23 mouse cellular contexts compared by ENCODE assay signal in the genomic region with DNA sequence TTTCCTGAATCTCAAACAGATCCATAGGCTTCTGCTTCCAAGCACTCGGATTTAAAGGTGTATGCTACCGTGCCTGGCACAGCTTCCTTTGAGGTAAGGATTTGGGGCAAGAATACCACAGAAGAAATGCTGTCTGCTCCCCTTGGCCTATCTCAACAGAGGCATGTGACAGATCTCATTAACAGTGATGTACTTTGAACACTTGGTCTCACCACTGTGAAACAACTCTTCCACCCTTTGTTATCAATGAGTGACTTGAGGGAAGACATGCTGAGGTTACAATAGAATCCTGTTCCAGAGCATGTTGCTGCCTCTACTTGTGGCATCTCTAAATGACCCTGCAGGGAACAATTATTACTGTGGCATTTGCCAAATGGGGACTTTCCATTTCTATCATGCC. TPM values are rescaled to one million over a fixed set of nuclear protein-coding genes. Genes with fewer than 3 reads are reported as not detected.
DNase-seq lines count a peak whose midpoint lies in the region; ATAC-seq and TF ChIP-seq lines count a peak whose summit lies in the region.
"Had no signal": no experiment of that assay in that cellular context is flagged by ENCODE, and none has a peak within 500 bp of the region (broad histone marks: within the 10 kb centered on the region; RNA-seq: fewer than 3 reads in every experiment).

No protein-coding gene starts in this region.

- peak; percentile 49 for DNase-seq in midbrain, embryonic 11.5 days (ENCODE audit: low spot score, missing footprints)
- no peak for DNase-seq in stomach, postnatal 0 days (ENCODE audit: low spot score)
- DNase-seq: adrenal gland, adult 2 months; adrenal gland, postnatal 10 days; adrenal gland, postnatal 25 days; cerebellum, adult 11 months; cerebellum, adult 18-20 months; cerebellum, adult 8-10 months; cerebellum, adult 9-11 months; cerebellum, postnatal 14 days; cerebellum, postnatal 36 days; embryo, embryonic 11 days had no signal

- no peak overlapping the region for H3K27ac ChIP-seq in midbrain, embryonic 11.5 days (ENCODE audit: low read depth, low read length)
- no peak overlapping the region for H3K27ac ChIP-seq in midbrain, embryonic 16.5 days (ENCODE audit: low read length)
- H3K27ac ChIP-seq in intestine, postnatal 0 days (ENCODE audit: low read depth, low read length), result no peak overlapping the region
- no peak overlapping the region for H3K27ac ChIP-seq in stomach, postnatal 0 days (replicated peaks)
- H3K27ac ChIP-seq: embryonic facial prominence, embryonic 13.5 days; embryonic facial prominence, embryonic 15.5 days; forebrain, embryonic 10.5 days; forebrain, embryonic 12.5 days had no signal

- H3K27me3 ChIP-seq in midbrain, embryonic 11.5 days (ENCODE audit: control insufficient read depth, insufficient read depth, low read length), result no peaks in the 10 kb centered on the region
- no peaks in the 10 kb centered on the region for H3K27me3 ChIP-seq in midbrain, embryonic 16.5 days (ENCODE audit: control insufficient read depth, insufficient read depth, low read depth, low read length)
- no peaks in the 10 kb centered on the region for H3K27me3 ChIP-seq in intestine, postnatal 0 days (replicated peaks; ENCODE audit: control insufficient read depth, insufficient read depth, low read length)
- no peaks in the 10 kb centered on the region for H3K27me3 ChIP-seq in stomach, postnatal 0 days (ENCODE audit: control insufficient read depth, insufficient read depth, low read length)
- H3K27me3 ChIP-seq: embryonic facial prominence, embryonic 13.5 days; embryonic facial prominence, embryonic 15.5 days; forebrain, embryonic 12.5 days had no signal

- WGBS in midbrain, embryonic 11.5 days, result 60% methylated on average over 2 of the region's 2 CpGs
- WGBS in midbrain, embryonic 16.5 days, result 75% methylated on average over 2 of the region's 2 CpGs
- WGBS in intestine, postnatal 0 days, result 52% methylated on average over 2 of the region's 2 CpGs
- WGBS in stomach, postnatal 0 days, result 53% methylated on average over 2 of the region's 2 CpGs

- no peak for TF ChIP-seq EP300 in stomach, postnatal 0 days (optimal IDR thresholded peaks at IDR 0.05)

- H3K9me3 ChIP-seq in midbrain, embryonic 11.5 days (ENCODE audit: control insufficient read depth, low read length), result no peaks in the 10 kb centered on the region
- H3K9me3 ChIP-seq in midbrain, embryonic 16.5 days (replicated peaks; ENCODE audit: control insufficient read depth, low read length, poor library complexity, severe bottlenecking), result no peaks in the 10 kb centered on the region
- H3K9me3 ChIP-seq in intestine, postnatal 0 days (ENCODE audit: control insufficient read depth), result no peaks in the 10 kb centered on the region
- no peaks in the 10 kb centered on the region for H3K9me3 ChIP-seq in stomach, postnatal 0 days (ENCODE audit: control insufficient read depth, low read length)
- H3K9me3 ChIP-seq: embryonic facial prominence, embryonic 13.5 days; embryonic facial prominence, embryonic 15.5 days; forebrain, embryonic 10.5 days; forebrain, embryonic 12.5 days had no signal

- H3K4me1 ChIP-seq in midbrain, embryonic 11.5 days (ENCODE audit: control insufficient read depth, insufficient read depth, low read length), result no peaks in the 10 kb centered on the region
- no peaks in the 10 kb centered on the region for H3K4me1 ChIP-seq in midbrain, embryonic 16.5 days (ENCODE audit: control insufficient read depth, insufficient read depth, low read length)
- H3K4me1 ChIP-seq in intestine, postnatal 0 days (replicated peaks; ENCODE audit: control insufficient read depth, insufficient read depth, low read length), result no peaks in the 10 kb centered on the region
- no peaks in the 10 kb centered on the region for H3K4me1 ChIP-seq in stomach, postnatal 0 days (replicated peaks; ENCODE audit: control insufficient read depth, insufficient read depth)
- H3K4me1 ChIP-seq: embryonic facial prominence, embryonic 15.5 days; forebrain, embryonic 12.5 days had no signal

- H3K4me3 ChIP-seq in midbrain, embryonic 11.5 days (ENCODE audit: low read depth, low read length), result no peak overlapping the region
- no peak overlapping the region for H3K4me3 ChIP-seq in midbrain, embryonic 16.5 days (ENCODE audit: low read depth, low read length)
- no peak overlapping the region for H3K4me3 ChIP-seq in intestine, postnatal 0 days (ENCODE audit: low read depth, low read length)
- H3K4me3 ChIP-seq in stomach, postnatal 0 days (ENCODE audit: low read depth, low read length), result no peak overlapping the region
- H3K4me3 ChIP-seq: embryonic facial prominence, embryonic 13.5 days; embryonic facial prominence, embryonic 15.5 days; erythroblast, embryonic 14.5 days; forebrain, embryonic 10.5 days; forebrain, embryonic 12.5 days had no signal

- H3K9ac ChIP-seq in midbrain, embryonic 11.5 days (ENCODE audit: low read length), result no peak overlapping the region
- H3K9ac ChIP-seq in midbrain, embryonic 16.5 days (ENCODE audit: low read depth, low read length), result no peak overlapping the region
- no peak overlapping the region for H3K9ac ChIP-seq in intestine, postnatal 0 days (ENCODE audit: low read depth, low read length)
- H3K9ac ChIP-seq in stomach, postnatal 0 days (ENCODE audit: low read length), result no peak overlapping the region
- H3K9ac ChIP-seq: embryonic facial prominence, embryonic 13.5 days; embryonic facial prominence, embryonic 15.5 days; forebrain, embryonic 12.5 days had no signal

- H3K4me2 ChIP-seq in midbrain, embryonic 11.5 days, result no peak overlapping the region
- H3K4me2 ChIP-seq in midbrain, embryonic 16.5 days (ENCODE audit: low read length), result no peak overlapping the region
- no peak overlapping the region for H3K4me2 ChIP-seq in intestine, postnatal 0 days (replicated peaks; ENCODE audit: low read depth)
- no peak overlapping the region for H3K4me2 ChIP-seq in stomach, postnatal 0 days (replicated peaks; ENCODE audit: low read depth)
- H3K4me2 ChIP-seq: embryonic facial prominence, embryonic 13.5 days; embryonic facial prominence, embryonic 15.5 days; forebrain, embryonic 12.5 days had no signal

- TF ChIP-seq CTCF in intestine, postnatal 0 days (IDR thresholded peaks at IDR 0.05; ENCODE audit: low read depth), result no peak
- TF ChIP-seq CTCF in stomach, postnatal 0 days (IDR thresholded peaks at IDR 0.05; ENCODE audit: low read depth), result no peak

- no peak for ATAC-seq in midbrain, embryonic 11.5 days (ENCODE audit: low FRiP score)
- ATAC-seq in midbrain, embryonic 16.5 days, result no peak
- peak; percentile 62 for ATAC-seq in intestine, postnatal 0 days
- no peak for ATAC-seq in stomach, postnatal 0 days (ENCODE audit: low FRiP score, low TSS enrichment)
- ATAC-seq in activated CD4-positive, CD25-positive, alpha-beta regulatory T cell, adult 4 months, result no peak
- ATAC-seq: forebrain, embryonic 14.5 days; forebrain, embryonic 16.5 days; Patski had no signal

- no peaks in the 10 kb centered on the region for H3K36me3 ChIP-seq in midbrain, embryonic 11.5 days (ENCODE audit: control insufficient read depth, insufficient read depth, low read length)
- H3K36me3 ChIP-seq in midbrain, embryonic 16.5 days (ENCODE audit: control insufficient read depth, insufficient read depth, low read length), result no peaks in the 10 kb centered on the region
- H3K36me3 ChIP-seq in intestine, postnatal 0 days (ENCODE audit: control insufficient read depth, insufficient read depth), result no peaks in the 10 kb centered on the region
- H3K36me3 ChIP-seq in stomach, postnatal 0 days (ENCODE audit: control insufficient read depth, insufficient read depth, low read length), result no peaks in the 10 kb centered on the region
- H3K36me3 ChIP-seq: embryonic facial prominence, embryonic 13.5 days; embryonic facial prominence, embryonic 15.5 days; forebrain, embryonic 10.5 days; forebrain, embryonic 12.5 days had no signal

RNA-seq across cellular contexts. Expression of gene Cdkal1, which starts 4.6 kb away (rescaled TPM):
- polyA plus RNA-seq in midbrain, embryonic 11.5 days (2014; fragmentation: Nextera tagmentation; extraction: Ambion mirVana), result 35.1 and 35.7 TPM in 2 replicates
- polyA plus RNA-seq in midbrain, embryonic 16.5 days (2015; fragmentation: Nextera tagmentation; extraction: Ambion mirVana), result 21.4 and 22.0 TPM in 2 replicates
- 13.1 and 13.5 TPM in 2 replicates for polyA plus RNA-seq in intestine, postnatal 0 days (2015; fragmentation: Nextera tagmentation; extraction: Ambion mirVana)
- 14.7 and 15.5 TPM in 2 replicates for polyA plus RNA-seq in stomach, postnatal 0 days (2015; fragmentation: Nextera tagmentation; extraction: Ambion mirVana)
- 10 to 100 TPM; 28.7 to 40.9 TPM for polyA plus RNA-seq in activated CD4-positive, CD25-positive, alpha-beta regulatory T cell, adult 4 months (2017; shearing (Covaris generic))
